Mouse (Mus musculus): ENCODE results near the gene Meiob.

Gene Meiob

GRCm38 (mm10) chr17:24803952-24804951 lies at the start of gene Meiob:
Gene Meiob (plus strand): TSS chr17:24804289.
- DNase-seq (ENCODE audit: low read depth, low spot score) = no peak

DNA sequence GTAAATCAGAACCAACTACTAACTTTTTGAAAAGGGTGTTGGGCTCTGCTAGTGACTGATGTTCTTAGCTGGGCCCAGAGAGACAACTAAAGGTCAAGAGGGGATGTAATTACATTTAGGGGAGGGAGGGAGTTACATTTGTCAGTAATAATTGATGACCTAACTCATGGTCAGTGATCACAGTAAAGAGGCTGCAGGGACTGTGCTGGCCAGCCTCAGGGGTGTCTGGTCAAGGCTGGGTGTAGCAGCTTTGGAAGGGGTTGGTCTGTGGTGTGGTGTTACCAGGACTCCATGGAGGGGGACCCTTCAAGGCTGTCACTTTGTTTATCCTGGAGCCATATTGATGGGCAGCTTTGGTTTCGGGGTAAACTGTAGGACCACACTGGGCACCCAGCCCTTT lies 46.7 kb upstream of the Meiob start:
- no peak for DNase-seq (ENCODE audit: low read depth, low spot score)

DNA sequence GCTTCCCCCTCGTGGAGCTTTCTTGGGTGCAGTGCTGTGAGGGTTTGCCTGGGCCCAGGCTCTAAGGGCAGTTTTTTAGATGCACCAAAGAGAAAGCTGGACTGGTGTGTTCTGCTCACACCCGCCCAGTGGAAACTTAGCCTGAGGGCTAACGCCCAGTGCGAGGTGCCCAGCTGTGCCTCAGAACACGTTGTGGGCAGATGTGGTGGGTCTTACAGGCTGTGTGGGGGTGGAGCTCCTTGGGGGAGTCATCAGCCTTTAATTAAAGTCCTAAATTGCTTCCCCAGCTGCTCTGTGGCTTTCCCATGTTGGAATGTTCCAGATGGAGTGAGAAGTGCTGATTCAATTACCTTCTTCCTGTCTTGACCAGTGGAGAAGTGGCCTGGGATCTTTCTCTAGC lies 43.0 kb upstream of the Meiob start:
- no peak for DNase-seq (ENCODE audit: low read depth, low spot score)

DNA sequence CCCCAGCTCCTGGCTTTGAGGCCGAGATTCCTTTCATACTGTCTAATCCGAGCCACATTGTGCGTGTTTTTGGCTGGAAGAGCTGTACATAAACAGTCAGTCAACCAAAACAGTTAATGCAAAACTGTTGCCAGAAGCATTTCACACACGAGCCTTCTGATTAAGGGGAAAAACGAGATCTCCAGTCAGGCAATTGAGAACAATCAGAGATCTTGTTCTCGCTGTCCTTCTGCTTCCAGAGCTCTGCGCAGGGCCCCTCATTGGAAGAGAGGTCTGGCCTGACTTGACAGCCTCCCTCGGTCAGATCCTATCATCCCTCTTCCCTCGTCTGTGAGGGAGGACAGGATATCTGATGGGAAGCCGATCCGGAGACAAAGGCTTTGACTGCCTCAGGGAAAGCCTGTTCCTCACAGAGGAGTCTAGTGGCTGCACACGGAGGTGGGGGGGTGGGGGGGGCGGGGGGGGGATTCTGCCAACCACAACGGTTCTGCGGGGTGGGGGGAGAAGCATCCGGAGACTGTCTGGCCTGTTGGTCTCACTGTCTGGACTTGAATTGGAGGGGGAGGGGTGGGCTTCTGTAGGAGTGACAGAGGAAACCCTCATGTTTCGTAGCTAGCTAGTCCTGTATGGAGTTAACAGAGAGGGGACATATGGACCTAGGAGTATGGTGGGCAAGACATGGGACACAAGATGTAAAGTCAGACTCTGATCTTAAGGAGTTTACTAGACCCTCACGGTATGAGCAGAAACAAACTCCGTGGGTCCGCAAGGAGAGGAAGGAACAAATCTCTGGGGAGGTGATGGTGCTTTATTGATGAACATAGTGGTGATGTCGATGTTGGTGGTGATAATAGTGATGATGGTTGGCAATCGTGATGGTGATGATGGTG lies 38.8 kb upstream of the Meiob start:
- DNase-seq (ENCODE audit: low read depth, low spot score) = no peak

- no peak for DNase-seq (ENCODE audit: low read depth, low spot score)
These were observed 37.7 kb upstream of the Meiob start for GRCm38 (mm10) chr17:24766266-24766875.

- no peak for DNase-seq (ENCODE audit: low read depth, low spot score)
These were observed 34.9 kb upstream of the Meiob start for GRCm38 (mm10) chr17:24769146-24769545.

GRCm38 (mm10) chr17:24773241-24773640 lies 30.8 kb upstream of the Meiob start:
- no peak for DNase-seq (ENCODE audit: low read depth, low spot score)

GRCm38 (mm10) chr17:24775173-24775572 lies 28.9 kb upstream of the Meiob start:
- no peak for DNase-seq (ENCODE audit: low read depth, low spot score)

DNA sequence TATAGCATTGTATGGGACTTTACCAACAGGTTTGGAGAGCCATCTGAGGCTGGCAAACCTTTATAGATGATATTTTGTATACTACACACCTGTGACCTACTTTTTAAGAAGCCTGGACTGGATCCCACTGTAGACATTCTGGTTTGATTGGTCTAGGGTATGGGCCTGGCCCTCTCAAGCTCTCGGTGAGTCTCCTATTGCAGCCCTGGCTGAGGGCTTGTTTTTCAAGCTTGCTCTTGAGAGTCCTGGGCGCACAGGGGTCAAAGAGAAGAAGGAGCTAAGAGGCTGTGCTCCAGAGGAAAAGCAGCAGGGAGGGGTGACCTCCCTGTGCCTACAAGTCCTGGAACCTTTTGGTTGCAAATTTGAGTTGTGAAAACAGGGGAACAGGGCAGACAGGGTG lies 27.0 kb upstream of the Meiob start:
- no peak for DNase-seq (ENCODE audit: low read depth, low spot score)

GRCm38 (mm10) chr17:24780821-24781220 lies 23.3 kb upstream of the Meiob start:
- DNase-seq (ENCODE audit: low read depth, low spot score) = no peak

- no peak for DNase-seq (ENCODE audit: low read depth, low spot score)
These were observed 11.9 kb upstream of the Meiob start for GRCm38 (mm10) chr17:24792190-24792589.

- no peak for DNase-seq (ENCODE audit: low read depth, low spot score)
These were observed 9.3 kb upstream of the Meiob start for GRCm38 (mm10) chr17:24794791-24795190.

DNA sequence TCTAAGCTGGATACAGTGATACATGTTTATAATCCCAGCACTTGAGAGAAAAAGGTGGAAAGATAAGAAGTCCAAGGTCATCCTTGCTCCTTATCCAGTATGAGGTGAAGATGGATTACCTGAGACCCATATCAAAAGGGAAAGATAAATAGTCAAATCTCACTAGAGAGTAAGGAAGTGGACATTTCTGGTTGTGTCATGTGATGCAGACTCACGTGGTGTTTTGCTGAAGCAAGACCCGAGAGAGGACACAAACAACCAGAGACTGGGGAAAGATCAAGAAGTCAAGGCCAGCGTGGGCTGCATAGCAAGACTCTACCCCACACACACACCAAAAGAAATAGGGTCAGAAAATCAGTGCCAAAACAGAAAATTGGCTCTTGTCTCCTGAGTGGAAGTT lies 7.1 kb upstream of the Meiob start:
- no peak for DNase-seq (ENCODE audit: low read depth, low spot score)

DNA sequence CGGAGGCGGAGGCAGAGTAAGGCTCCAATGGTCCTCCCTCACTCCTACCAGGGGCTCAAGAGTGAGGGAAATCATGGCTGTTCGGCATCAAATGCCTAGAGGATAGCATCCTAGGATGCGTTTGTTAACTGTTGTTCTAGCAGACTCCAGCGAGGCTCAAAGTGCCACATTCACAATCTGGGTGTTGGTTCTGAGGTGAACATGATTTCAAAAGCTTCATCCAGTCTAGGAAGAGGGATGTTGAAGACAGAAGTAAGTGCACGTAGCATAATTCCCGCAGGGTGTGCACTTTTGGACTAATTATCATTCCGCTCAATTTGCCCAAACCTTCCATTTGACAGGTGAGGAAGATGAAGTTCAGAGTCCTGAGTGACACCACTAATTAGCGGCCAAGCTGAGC lies 5.9 kb upstream of the Meiob start:
- no peak for DNase-seq (ENCODE audit: low read depth, low spot score)

- no peak for DNase-seq (ENCODE audit: low read depth, low spot score)
These were observed 4.6 kb upstream of the Meiob start for GRCm38 (mm10) chr17:24799476-24799875.

DNA sequence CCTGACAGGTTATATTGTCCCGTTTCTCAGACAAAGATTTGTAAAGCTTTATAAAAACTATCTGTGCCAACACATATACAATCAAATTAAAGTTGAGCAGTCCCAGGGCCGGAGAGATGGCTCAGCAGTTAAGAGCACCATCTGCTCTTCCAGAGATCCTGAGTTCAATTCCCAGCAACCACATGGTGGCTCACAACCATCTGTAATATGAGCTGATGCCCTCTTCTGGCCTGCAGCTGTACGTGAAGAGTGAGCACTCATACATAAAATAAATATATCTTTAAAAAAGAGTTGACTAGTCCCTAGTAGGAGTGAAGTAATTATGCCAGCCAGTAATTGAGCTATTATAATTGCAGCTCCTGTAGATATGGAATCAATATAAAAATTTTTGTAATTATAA lies 3.6 kb upstream of the Meiob start:
- no peak for DNase-seq (ENCODE audit: low read depth, low spot score)

DNA sequence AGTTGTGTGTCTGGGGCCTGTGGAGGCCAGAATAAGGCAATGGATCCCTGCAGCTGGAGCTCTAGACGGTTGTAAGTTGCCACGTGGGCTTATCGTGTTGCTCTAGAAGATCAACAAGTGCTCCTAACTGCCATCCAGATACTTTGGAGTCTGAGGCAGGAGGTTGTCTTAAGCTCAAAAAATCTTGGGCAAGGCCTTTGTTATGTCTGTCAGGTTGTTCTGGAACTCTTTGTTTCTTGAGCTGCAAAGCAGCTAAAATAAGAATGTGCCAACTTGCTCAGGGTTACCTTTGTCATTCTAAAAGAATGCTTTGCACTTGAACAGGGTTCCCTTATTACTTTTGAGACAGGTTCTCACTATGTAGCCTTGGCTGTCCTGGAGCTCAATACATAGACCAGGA lies 7.1 kb downstream of the Meiob start:
- DNase-seq (ENCODE audit: low read depth, low spot score) = no peak

DNA sequence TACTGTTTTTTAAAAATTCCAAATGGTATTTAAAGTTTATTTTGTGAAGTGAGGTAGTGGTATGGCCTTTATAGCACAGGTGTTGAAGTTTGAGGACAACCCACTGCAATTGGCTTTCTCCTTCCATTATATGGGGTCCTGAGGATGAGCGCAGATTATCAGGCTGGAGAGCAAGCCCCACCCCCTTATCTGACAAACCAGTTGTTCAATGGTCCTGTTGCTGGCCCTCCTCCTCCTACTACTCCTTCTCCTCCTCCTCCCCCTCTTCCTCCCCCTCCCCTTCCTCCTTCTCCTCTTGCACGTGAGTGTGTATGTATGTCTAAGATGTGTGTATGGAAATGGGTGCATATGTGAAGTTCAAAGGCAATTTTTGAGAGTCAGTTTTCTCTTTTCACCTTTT lies 8.1 kb downstream of the Meiob start:
- no peak for DNase-seq (ENCODE audit: low read depth, low spot score)

DNA sequence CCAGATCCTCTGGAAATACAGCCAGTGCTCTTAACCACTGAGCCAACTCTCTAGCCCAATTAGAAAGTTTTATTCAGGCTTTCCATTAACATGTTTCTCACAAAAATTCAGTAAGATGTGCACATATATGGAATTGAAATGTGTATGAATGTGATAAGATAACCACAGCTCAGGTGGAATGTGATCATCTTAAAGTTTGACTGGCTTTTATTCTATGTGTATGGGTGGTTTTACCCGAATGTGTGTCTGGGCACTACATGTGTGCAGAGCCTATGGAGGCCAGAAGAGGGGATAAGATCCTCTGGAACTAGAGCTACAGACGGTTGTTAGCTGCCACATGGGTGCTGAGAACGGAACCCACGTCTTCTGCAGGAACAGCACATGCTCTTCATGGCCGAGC lies 11.2 kb downstream of the Meiob start:
- DNase-seq (ENCODE audit: low read depth, low spot score) = no peak

DNA sequence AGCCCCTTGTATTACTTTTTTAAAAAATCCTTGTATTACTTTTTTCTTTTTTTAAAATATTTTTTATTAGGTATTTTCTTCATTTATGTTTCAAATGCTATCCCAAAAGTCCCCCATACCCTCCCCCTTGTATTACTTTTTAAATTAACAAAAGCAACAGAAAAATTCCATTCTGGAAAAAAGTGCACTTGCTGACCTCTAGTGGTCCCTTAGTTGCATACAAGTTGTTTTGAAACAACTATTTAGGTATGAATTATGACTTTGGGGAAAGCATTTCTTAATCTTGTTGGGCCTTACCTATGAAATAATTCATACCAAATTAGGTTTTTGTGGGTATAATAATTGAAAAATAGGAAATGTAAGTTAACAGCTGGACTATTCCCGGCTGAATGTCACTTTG lies 13.4 kb downstream of the Meiob start:
- DNase-seq (ENCODE audit: low read depth, low spot score) = no peak

- DNase-seq (ENCODE audit: low read depth, low spot score) = no peak
These were observed 14.1 kb downstream of the Meiob start for GRCm38 (mm10) chr17:24818172-24818571.

DNA sequence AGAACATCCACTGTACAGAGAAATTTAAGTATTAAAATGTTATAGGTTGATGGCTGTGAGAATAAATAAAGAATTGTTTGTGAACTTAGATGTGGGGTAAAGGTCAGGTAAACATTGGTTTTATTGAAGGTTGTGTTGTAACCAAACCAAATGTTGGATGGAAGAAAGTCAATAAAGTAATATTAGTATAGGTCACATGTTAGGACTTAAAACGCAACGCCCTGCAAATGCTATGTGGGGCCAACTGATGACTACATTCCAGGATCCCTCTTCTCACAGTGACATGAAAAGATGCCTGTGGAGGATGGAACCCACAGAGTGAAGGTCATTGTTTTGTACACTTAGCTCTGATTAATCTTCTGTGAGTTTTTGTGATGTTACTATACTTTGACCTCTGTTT lies 15.4 kb downstream of the Meiob start:
- no peak for DNase-seq (ENCODE audit: low read depth, low spot score)

Measured in skeletal muscle tissue, adult 2 months (tissue).